Mouse (Mus musculus) megakaryocyte, adult 5-6 weeks (primary cell): ENCODE measurements around the gene Cct5. TPM values are rescaled to one million over a fixed set of nuclear protein-coding genes. Genes with fewer than 3 reads are reported as not detected.
"Not testable (repeated sequence)": the region's sequence is repeated elsewhere in the genome, so short reads cannot be mapped to it uniquely, and the experiment has no call there.

Source experiments
- ATAC-seq: 2 replicates; pipeline ENCODE4 v1.8.0; 2016; ENCODE audit warnings: mild to moderate bottlenecking, inconsistent platforms; ENCODE audit not compliant: poor library complexity, severe bottlenecking
- total RNA-seq, 2 experiments: library from RNA; stranded (forward) in 1 of 2; stranded (reverse) in 1 of 2; fragments of 153-499, 151-499 nt in 1 of 2; fragments of 221-1000, 200-1000 nt in 1 of 2; gene quantifications; 2 replicates each; pipeline versions ENCODE4 v1.2.3 to v1.2.4; 2015 to 2017

The Cct5 gene
- total RNA-seq, 2 experiments from 2014 or later, result 263 to 274 TPM

GRCm38 (mm10) chr15:31601279-31601645 is 342 bp downstream of the Cct5 start:
- ATAC-seq, result peak; percentile 65

DNA sequence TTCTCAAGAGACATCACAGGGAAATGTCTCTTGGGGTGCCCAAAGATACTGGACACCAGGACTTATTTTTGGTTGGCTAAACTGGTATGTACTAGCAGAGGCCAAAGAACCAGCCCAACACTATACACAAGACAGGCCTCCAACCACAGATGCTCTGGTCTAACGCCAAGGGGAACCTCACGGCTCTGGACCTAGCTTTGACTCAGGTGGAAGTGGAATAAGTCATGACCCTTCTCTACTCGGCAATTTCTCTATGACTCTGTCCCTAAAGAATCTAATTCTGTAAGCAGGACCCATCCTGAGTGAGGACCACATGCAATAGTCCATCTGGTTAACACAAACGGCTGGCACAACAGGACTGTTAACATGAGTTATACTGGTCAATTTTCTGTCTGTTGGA is 1.8 kb downstream of the Cct5 start:
- ATAC-seq, result no peak

DNA sequence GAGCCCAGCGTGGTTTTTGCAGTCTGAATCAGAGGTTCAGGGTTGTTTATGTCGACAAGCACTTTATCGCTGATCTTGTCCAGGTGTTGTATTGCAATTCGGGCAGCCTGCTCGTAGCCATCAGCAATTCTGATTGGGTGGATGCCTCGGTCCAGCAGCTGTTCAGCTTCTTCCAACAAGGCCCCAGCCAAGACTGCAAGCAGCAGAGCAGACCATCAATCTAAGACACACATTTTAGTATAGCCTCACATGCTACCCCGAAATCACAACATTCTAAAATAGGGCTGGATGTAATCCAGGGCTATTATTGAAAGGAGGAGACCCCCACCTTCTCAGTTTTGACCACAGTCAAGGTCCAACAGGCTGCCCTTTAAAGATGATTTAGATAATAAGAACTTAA is 6.0 kb downstream of the Cct5 start:
- ATAC-seq, result no peak

GRCm38 (mm10) chr15:31594260-31594659 is 7.3 kb downstream of the Cct5 start:
- ATAC-seq, result no peak

DNA sequence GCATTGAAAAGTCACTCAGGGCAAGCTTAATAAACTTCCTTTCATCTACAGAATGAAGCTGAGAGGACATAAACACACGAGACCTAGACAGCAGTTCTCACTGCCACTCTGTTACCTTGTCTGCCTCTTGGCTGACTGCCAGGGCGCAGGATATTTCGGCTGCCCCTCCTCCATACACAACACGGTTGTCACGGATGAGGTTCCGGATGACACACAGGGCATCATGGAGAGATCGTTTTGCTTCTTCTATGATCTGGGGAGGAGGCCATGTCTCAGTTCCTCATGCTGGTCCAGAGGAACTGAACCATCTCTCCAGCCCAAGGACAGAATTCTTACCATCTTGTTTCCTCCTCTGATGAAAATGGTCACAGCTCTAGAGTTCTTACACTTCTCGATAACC is 9.1 kb downstream of the Cct5 start:
- no peak for ATAC-seq

DNA sequence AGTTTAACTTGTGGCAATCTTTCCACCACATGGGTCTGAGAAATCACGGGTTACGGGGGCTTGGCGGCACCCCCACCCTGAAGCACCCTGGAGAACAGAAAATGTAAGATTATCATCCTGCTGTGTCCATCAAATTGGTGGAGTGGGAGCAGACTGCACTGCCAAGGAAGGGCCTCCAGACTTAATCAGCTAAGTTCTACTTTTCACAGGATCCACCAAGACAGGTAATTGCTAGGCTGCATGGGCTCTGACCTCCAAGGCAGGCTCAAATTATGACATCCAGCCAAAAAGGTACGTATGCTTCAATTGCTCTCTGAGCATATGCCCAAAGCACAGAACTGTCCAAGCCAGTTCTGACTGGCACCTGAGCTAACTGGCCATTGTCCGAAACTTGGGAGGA is 11.4 kb downstream of the Cct5 start:
- no peak for ATAC-seq

- ATAC-seq, result no peak
Observed at GRCm38 (mm10) chr15:31588989-31589640, 12.5 kb downstream of the Cct5 start.

- no peak for ATAC-seq
Observed at GRCm38 (mm10) chr15:31587789-31588188, 13.8 kb downstream of the Cct5 start.

- ATAC-seq, result peak; percentile 92
Observed at GRCm38 (mm10) chr15:31586519-31586918, 15.1 kb downstream of the Cct5 start.

- ATAC-seq, result no peak
Observed at GRCm38 (mm10) chr15:31586088-31586487, 15.5 kb downstream of the Cct5 start.

- ATAC-seq, result no peak
Observed at GRCm38 (mm10) chr15:31585238-31585637, 16.4 kb downstream of the Cct5 start.

- ATAC-seq, result no peak
Observed at GRCm38 (mm10) chr15:31583304-31584085, 18.1 kb downstream of the Cct5 start.

- not testable (repeated sequence) for ATAC-seq
Observed at GRCm38 (mm10) chr15:31581086-31581485, 20.5 kb downstream of the Cct5 start.

GRCm38 (mm10) chr15:31576076-31576475 is 25.5 kb downstream of the Cct5 start:
- no peak for ATAC-seq

DNA sequence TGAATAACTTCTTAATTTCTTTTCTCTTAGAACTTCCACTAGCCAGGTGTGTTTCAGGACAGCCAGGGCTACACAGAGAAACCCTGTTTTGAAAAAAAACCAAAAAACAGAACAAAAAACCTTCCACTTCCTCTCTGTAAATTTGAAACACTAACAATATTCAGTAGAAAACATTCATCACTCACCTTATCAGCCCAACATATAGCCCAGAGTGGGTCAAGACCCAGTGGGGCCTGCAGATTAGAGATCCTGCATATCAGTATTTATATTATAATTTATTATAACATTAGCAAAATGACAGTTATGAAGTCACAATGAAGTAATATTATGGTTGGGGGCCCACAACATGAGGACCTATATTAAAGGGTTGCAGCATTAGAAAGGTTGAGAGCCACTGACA is 27.9 kb downstream of the Cct5 start:
- no peak for ATAC-seq

- no peak for ATAC-seq
Observed at GRCm38 (mm10) chr15:31573287-31573686, 28.3 kb downstream of the Cct5 start.

GRCm38 (mm10) chr15:31571906-31572722 is 29.5 kb downstream of the Cct5 start:
- peak; percentile 95 for ATAC-seq

DNA sequence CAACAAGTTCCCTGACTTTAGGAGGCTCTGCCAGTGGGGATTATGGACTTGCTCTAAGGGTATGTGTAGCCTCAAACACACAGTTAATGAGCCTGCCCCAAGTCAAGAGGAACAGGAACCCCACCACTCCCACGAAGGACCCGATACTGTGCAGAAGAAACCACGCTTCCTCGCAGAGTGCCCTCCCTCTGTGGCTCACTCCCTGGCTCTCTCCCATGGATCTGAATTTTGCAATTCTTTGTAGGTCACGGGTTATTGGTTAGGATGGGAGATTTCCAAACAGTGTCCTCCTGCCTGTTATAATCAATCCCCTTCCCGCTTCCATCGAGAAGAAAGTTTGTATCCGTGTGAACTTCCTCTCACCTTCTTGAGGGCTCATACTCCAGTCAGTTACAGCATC is 30.6 kb downstream of the Cct5 start:
- ATAC-seq, result peak; percentile 36; the same call in 1 of the 2 replicates

DNA sequence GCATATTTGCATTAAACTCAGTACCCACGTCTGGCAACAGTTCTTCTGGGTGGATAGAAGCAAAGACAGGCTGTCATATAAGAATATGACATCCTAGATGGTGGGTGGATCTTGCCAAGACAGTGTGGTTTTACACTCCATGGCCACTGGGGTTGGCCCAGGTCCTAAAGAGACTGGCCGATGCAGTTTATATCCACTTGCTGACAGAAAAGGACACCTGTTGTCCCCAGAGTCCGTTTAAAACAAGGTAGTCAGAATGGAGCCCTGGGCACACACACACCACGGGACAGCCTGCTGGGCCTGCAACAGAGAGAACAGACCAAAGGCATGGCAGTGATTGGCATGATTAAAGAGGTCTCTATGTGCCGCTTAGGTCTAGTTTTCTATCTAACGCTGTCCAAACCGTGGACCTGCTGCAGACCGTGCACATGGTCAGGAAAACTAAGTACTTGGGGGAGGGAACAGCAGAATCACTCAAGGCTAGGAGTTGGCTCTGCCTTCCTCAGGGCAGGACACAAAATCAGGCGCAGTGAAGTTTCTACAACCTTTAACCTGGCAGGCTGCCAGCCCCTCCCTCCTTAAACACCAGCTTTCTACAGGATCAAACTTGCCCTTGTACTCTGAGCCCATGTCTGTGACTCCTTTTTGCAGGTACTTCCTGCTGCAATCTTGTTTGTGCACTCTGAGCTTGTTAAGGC is 32.1 kb downstream of the Cct5 start:
- ATAC-seq, result no peak

- ATAC-seq, result no peak
Observed at GRCm38 (mm10) chr15:31568581-31568996, 33.0 kb downstream of the Cct5 start.

GRCm38 (mm10) chr15:31567431-31567830 is 34.2 kb downstream of the Cct5 start:
- no peak for ATAC-seq
